Mouse (Mus musculus) liver, adult 2 months (tissue): ENCODE measurements at regions not wholly inside any gene's neighbourhood (a gene's known extent, or its start where the extent isn't known, plus 50 kb on each side); places are given as distances from the start of the nearest gene placed in this dataset.

Experiments used
- DNase-seq: peaks from one replicate; pipeline ENCODE4 v3.0.0-alpha.2; 2011; ENCODE audit warnings: low read depth, low spot score; ENCODE audit errors: extremely low read depth
- H3K27ac ChIP-seq: fragments of 200-500 bp; replicated peaks from 2 replicates; pipeline ENCODE4 v1.5.1; 2012; ENCODE audit warnings: low read depth, mild to moderate bottlenecking, control low read depth, inconsistent platforms, low read length; ENCODE audit not compliant: insufficient read depth
- H3K27me3 ChIP-seq: fragments of 200-500 bp; 2 replicates; pipeline ENCODE4 v1.6.1; 2012; ENCODE audit warnings: mild to moderate bottlenecking, moderate library complexity, low read length, inconsistent platforms; ENCODE audit not compliant: control insufficient read depth, insufficient read depth
- H3K36me3 ChIP-seq: fragments of 200-500 bp; 2 replicates; pipeline ENCODE4 v1.6.1; 2012; ENCODE audit warnings: low read length, inconsistent platforms; ENCODE audit not compliant: control insufficient read depth, insufficient read depth
- H3K4me1 ChIP-seq: fragments of 200-500 bp; 2 replicates; pipeline ENCODE4 v1.6.1; 2011; ENCODE audit warnings: low read length; ENCODE audit not compliant: control insufficient read depth, insufficient read depth
- H3K4me3 ChIP-seq: fragments of 200-500 bp; 2 replicates; pipeline ENCODE4 v1.5.1; 2011; ENCODE audit warnings: low read depth, mild to moderate bottlenecking, control low read depth, low read length, moderate library complexity; ENCODE audit not compliant: insufficient read depth
- H3K79me2 ChIP-seq: fragments of 200-500 bp; 2 replicates; pipeline ENCODE4 v1.6.1; 2012; ENCODE audit warnings: inconsistent platforms, mild to moderate bottlenecking, low read length, moderate library complexity; ENCODE audit not compliant: control insufficient read depth, insufficient read depth
- H3K9ac ChIP-seq: fragments of 200-500 bp; 2 replicates; pipeline ENCODE4 v1.6.1; 2012; ENCODE audit warnings: low read depth, mild to moderate bottlenecking, control low read depth, inconsistent platforms, low read length
- CTCF ChIP-seq: fragments of 200-500 bp; IDR thresholded peaks from 2 replicates; pipeline ENCODE4 v1.5.1; 2011; ENCODE audit warnings: low read depth, low read length, control low read depth
- POLR2A ChIP-seq: fragments of 200-500 bp; IDR thresholded peaks from 2 replicates; pipeline ENCODE4 v1.6.1; 2011; ENCODE audit warnings: low read length, control low read depth; ENCODE audit not compliant: insufficient read depth; ENCODE audit errors: extremely low read depth
- WGBS: fragments of 180-500 bp; shearing (Covaris S2); methylation state at CpG from one replicate; pipeline ENCODE4 v1.1.7; 2018; 5-methylcytosine and 5-hydroxymethylcytosine counted together

- DNase-seq, result no peak
- Histone ChIP-seq H3K4me1 (no peaks in the 10 kb centered on the region; the same call in 1 of the 2 replicates), H3K79me2 (no peaks in the 10 kb centered on the region), H3K27ac (no peak overlapping the region), H3K4me3 (no peak overlapping the region), H3K36me3 (no peaks in the 10 kb centered on the region), H3K27me3 (no peaks in the 10 kb centered on the region), H3K9ac (no peak overlapping the region)
- no peak for TF ChIP-seq POLR2A
- no peak for TF ChIP-seq CTCF
- WGBS, result 71% methylated on average over 1 of the region's 1 CpGs
These were observed 599.2 kb downstream of the Tns3 start for GRCm38 (mm10) chr11:8065086-8065485.

GRCm38 (mm10) chr11:8061989-8062388 lies 602.3 kb downstream of the Tns3 start:
- WGBS, result 91% methylated on average over 3 of the region's 3 CpGs
- no peak for DNase-seq
- H3K4me1 ChIP-seq, result no peaks in the 10 kb centered on the region; the same call in 1 of the 2 replicates

DNA sequence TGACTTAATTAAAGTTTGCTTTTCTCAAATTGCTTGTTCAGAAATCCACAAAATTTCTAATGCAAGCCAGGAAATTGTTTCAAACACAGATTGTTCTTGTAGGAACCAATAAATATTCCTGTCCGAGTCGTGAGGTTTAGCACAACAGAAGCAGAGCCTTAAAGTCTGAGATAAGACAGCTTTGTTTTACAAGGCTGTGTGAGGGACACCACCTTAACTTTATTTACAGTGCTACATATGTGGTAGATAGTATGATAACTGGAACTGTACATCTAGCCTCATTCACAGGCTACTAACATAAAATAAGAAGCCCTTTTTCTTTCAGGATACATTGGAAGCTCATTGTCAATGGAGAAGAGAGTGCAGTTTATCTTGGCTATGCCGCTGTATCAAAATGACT lies 602.8 kb downstream of the Tns3 start:
- no peaks in the 10 kb centered on the region for H3K27me3 ChIP-seq

More at GRCm38 (mm10) chr11:8061989-8062388, 602.3 kb downstream of the Tns3 start:
- Histone ChIP-seq H3K27me3 (no peaks in the 10 kb centered on the region), H3K36me3 (no peaks in the 10 kb centered on the region), H3K4me3 (no peak overlapping the region), H3K27ac (no peak overlapping the region), H3K79me2 (no peaks in the 10 kb centered on the region), H3K9ac (no peak overlapping the region)
- TF ChIP-seq POLR2A (no peak), CTCF (no peak)

GRCm38 (mm10) chr11:8051499-8051898 lies 612.8 kb downstream of the Tns3 start:
- H3K4me1 ChIP-seq, result no peaks in the 10 kb centered on the region
- no peak overlapping the region for H3K4me3 ChIP-seq
- 60% methylated on average over 4 of the region's 4 CpGs for WGBS
- H3K27ac ChIP-seq, result no peak overlapping the region
- H3K27me3 ChIP-seq, result no peaks in the 10 kb centered on the region
- H3K9ac ChIP-seq, result no peak overlapping the region
- no peaks in the 10 kb centered on the region for H3K36me3 ChIP-seq
- no peaks in the 10 kb centered on the region for H3K79me2 ChIP-seq
- DNase-seq, result no peak
- TF ChIP-seq POLR2A (no peak), CTCF (no peak)

More for the DNA sequence above, 602.8 kb downstream of the Tns3 start:
- Histone ChIP-seq H3K36me3 (no peaks in the 10 kb centered on the region), H3K79me2 (no peaks in the 10 kb centered on the region), H3K4me3 (no peak overlapping the region), H3K9ac (no peak overlapping the region), H3K27ac (no peak overlapping the region), H3K4me1 (no peaks in the 10 kb centered on the region; the same call in 1 of the 2 replicates)
- 81% methylated on average over 3 of the region's 3 CpGs for WGBS
- no peak for DNase-seq
- no peak for TF ChIP-seq POLR2A
- no peak for TF ChIP-seq CTCF

- H3K9ac ChIP-seq, result no peak overlapping the region
- H3K27me3 ChIP-seq, result no peaks in the 10 kb centered on the region
- DNase-seq, result peak; percentile 67
- H3K27ac ChIP-seq, result no peak overlapping the region
- H3K4me3 ChIP-seq, result no peak overlapping the region
- no peaks in the 10 kb centered on the region for H3K4me1 ChIP-seq
- TF ChIP-seq CTCF (no peak), POLR2A (no peak)
- H3K36me3 ChIP-seq, result no peaks in the 10 kb centered on the region
- WGBS, result 8% methylated on average over 3 of the region's 3 CpGs
- no peaks in the 10 kb centered on the region for H3K79me2 ChIP-seq
These were observed 619.2 kb downstream of the Tns3 start for GRCm38 (mm10) chr11:8045086-8045485.

DNA sequence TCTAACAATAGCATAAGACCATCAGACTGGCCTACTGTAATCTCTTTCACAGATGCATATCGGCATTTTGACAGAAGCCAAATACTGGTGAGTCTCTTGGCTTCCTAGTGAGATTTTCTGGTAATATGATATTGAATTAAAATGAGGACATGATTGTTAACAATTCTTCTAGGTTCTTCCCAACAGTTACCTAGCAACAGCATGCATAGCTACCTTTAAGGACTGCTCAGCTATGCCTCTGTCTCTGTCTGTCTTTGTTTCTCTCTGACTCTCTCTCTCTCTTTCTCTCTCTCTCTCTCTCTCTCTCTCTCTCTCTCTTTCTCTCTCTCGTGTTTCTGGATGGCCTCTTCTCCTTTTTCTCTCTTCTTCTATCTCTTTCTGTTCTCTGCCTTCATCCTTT lies 634.2 kb downstream of the Tns3 start:
- H3K9ac ChIP-seq, result no peak overlapping the region
- no peak for DNase-seq
- H3K79me2 ChIP-seq, result no peaks in the 10 kb centered on the region
- no peaks in the 10 kb centered on the region for H3K36me3 ChIP-seq
- no peak overlapping the region for H3K4me3 ChIP-seq
- H3K27me3 ChIP-seq, result no peaks in the 10 kb centered on the region
- no peaks in the 10 kb centered on the region for H3K4me1 ChIP-seq
- WGBS, result 68% methylated on average over 2 of the region's 2 CpGs
- H3K27ac ChIP-seq, result no peak overlapping the region
- no peak for TF ChIP-seq CTCF
